Mouse (Mus musculus) ES-E14 (cell line): ENCODE results near the gene Arhgef6.

ENCODE experiments used
- CHD2 ChIP-seq: IDR thresholded peaks from 2 replicates; pipeline ENCODE4 v1.6.1; 2014; ENCODE audit warnings: mild to moderate bottlenecking, low read depth, low read length, inconsistent platforms
- HCFC1 ChIP-seq: IDR thresholded peaks from 2 replicates; pipeline ENCODE4 v1.6.1; 2012; ENCODE audit warnings: low read length, inconsistent platforms, borderline replicate concordance; ENCODE audit not compliant: insufficient read depth
- ZC3H11A ChIP-seq: IDR thresholded peaks from 2 replicates; pipeline ENCODE4 v1.6.1; 2012; ENCODE audit warnings: low read depth, mild to moderate bottlenecking, inconsistent platforms, low read length, borderline replicate concordance

DNA sequence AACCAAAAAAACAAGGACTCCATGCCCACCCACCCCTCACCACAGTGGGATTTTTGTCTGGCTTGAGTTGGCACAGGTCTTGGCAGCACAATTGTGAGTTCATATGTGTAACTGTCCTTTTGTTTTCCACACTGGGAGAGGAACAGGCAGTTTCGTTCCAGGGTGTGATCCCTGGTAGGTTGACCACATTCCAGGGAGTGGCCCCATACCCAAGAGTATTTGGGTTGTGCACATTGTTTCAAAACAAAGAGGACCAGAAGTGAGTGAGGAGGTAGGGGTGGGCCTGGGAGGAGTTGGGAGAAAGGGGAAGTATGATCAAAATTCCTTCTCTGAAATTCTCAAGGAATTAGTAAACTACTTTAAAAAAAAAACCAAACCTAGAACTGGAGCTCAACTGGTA lies 20.8 kb upstream of the Arhgef6 start:
- TF ChIP-seq HCFC1 (no peak), CHD2 (no peak), ZC3H11A (no peak)
